21 mouse cellular contexts compared by ENCODE assay signal in the genomic region with DNA sequence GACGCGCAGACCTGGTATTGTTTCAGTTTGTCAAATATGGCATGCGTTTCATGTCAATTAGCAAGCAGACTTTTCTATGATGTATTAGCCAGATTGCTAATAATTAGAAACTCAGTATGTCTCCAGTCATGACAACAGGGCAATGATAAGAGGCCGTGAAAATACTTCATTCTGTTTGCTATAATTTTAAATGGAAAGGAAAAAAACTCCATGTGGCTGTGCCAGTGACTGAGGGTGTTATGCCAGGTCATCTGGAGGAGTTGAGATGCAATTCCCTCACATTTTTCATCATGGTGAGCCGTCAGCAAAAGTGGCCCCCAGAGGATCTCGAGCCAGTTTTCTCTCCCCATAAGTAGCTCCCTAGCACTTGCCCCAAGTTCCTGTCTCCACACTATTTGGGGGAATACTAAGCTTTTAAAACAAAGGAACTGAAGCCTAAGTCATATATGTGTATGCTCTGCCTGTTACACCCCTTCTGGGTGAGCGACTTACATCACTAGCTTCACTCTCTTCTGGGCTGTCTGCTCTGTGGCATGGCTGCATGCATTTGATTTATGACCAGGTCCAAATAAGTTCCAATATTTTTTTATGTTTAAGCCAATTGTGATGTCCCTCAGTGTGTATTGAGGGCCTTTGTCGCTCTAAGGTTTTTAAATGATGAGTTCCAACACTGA.
DNase-seq lines count a peak whose midpoint lies in the region; ATAC-seq lines count a peak whose summit lies in the region.
"Had no signal": no experiment of that assay in that cellular context is flagged by ENCODE, and none has a peak within 500 bp of the region (broad histone marks: within the 10 kb centered on the region; RNA-seq: fewer than 3 reads in every experiment).

No protein-coding gene starts in this region.

- H3K4me1 ChIP-seq in forebrain, embryonic 14.5 days (ENCODE audit: control insufficient read depth, insufficient read depth, low read length): peaks cover 14% of the 10 kb centered on the region
- no peaks in the 10 kb centered on the region for H3K4me1 ChIP-seq in forebrain, embryonic 11.5 days (replicated peaks; ENCODE audit: control insufficient read depth, insufficient read depth, low read length)
- 0 out of 2 replicates have a peak, but pooled peaks cover 21% of the 10 kb centered on the region for H3K4me1 ChIP-seq in midbrain, embryonic 14.5 days (ENCODE audit: control insufficient read depth, insufficient read depth, low read length)
- no peaks in the 10 kb centered on the region; the same call in 1 of the 2 replicates for H3K4me1 ChIP-seq in midbrain, embryonic 10.5 days
- peaks cover 14% of the 10 kb centered on the region for H3K4me1 ChIP-seq in hindbrain, embryonic 15.5 days (replicated peaks)
- H3K4me1 ChIP-seq: embryonic facial prominence, embryonic 13.5 days had no signal

- no peak overlapping the region for H3K27ac ChIP-seq in forebrain, embryonic 14.5 days (ENCODE audit: low read depth, low read length)
- no peak overlapping the region for H3K27ac ChIP-seq in forebrain, embryonic 11.5 days (ENCODE audit: low read depth, low read length)
- 0 out of 2 replicates have a peak overlapping the region, but pooled peaks have one; percentile 15 for H3K27ac ChIP-seq in midbrain, embryonic 14.5 days (replicated peaks; ENCODE audit: low read depth, low read length)
- no peak overlapping the region for H3K27ac ChIP-seq in midbrain, embryonic 10.5 days (replicated peaks)
- H3K27ac ChIP-seq in hindbrain, embryonic 15.5 days (replicated peaks): peak overlapping the region; percentile 49
- H3K27ac ChIP-seq: embryonic facial prominence, embryonic 13.5 days; gastrocnemius, adult 2 months; kidney, postnatal 0 days; macrophage had no signal

- WGBS in forebrain, embryonic 14.5 days: 54% methylated on average over 8 of the region's 8 CpGs
- 83% methylated on average over 8 of the region's 8 CpGs for WGBS in forebrain, embryonic 11.5 days
- WGBS in midbrain, embryonic 14.5 days: 58% methylated on average over 8 of the region's 8 CpGs
- 93% methylated on average over 8 of the region's 8 CpGs for whole genome bisulfite sequencing in midbrain, embryonic 10.5 days
- WGBS in hindbrain, embryonic 15.5 days: 52% methylated on average over 8 of the region's 8 CpGs

- peak; percentile 13; the same call in 1 of the 2 replicates for ATAC-seq in forebrain, embryonic 14.5 days
- no peak for ATAC-seq in forebrain, embryonic 11.5 days (replicated peaks; ENCODE audit: low FRiP score)
- ATAC-seq in midbrain, embryonic 14.5 days (ENCODE audit: low FRiP score, low TSS enrichment): no peak
- ATAC-seq in hindbrain, embryonic 15.5 days (ENCODE audit: low FRiP score, low read depth): peak; percentile 48; the same call in 1 of the 2 replicates
- ATAC-seq: CD4-positive, CD25-positive, alpha-beta regulatory T cell, adult 4 months; inflammation-experienced regulatory T-cells, adult 6 months; lung, postnatal 0 days had no signal

- H3K36me3 ChIP-seq in forebrain, embryonic 14.5 days (ENCODE audit: control insufficient read depth, insufficient read depth, low read length): no peaks in the 10 kb centered on the region
- H3K36me3 ChIP-seq in forebrain, embryonic 11.5 days (ENCODE audit: control insufficient read depth, insufficient read depth, low read length): no peaks in the 10 kb centered on the region
- H3K36me3 ChIP-seq in midbrain, embryonic 14.5 days (ENCODE audit: control insufficient read depth, insufficient read depth, low read length): no peaks in the 10 kb centered on the region
- H3K36me3 ChIP-seq in midbrain, embryonic 10.5 days: no peaks in the 10 kb centered on the region
- no peaks in the 10 kb centered on the region for H3K36me3 ChIP-seq in hindbrain, embryonic 15.5 days
- H3K36me3 ChIP-seq: embryonic facial prominence, embryonic 13.5 days had no signal

- H3K4me2 ChIP-seq in forebrain, embryonic 14.5 days (ENCODE audit: low read length): peak overlapping the region; percentile 14; the same call in 1 of the 2 replicates
- H3K4me2 ChIP-seq in forebrain, embryonic 11.5 days (ENCODE audit: low read depth, low read length, severe bottlenecking): no peak overlapping the region
- H3K4me2 ChIP-seq in midbrain, embryonic 14.5 days (ENCODE audit: low read length): peak overlapping the region; percentile 37
- peak overlapping the region; percentile 30; the same call in 1 of the 2 replicates for H3K4me2 ChIP-seq in hindbrain, embryonic 15.5 days
- H3K4me2 ChIP-seq: embryonic facial prominence, embryonic 13.5 days had no signal

- no peaks in the 10 kb centered on the region for H3K9me3 ChIP-seq in forebrain, embryonic 14.5 days (replicated peaks; ENCODE audit: control insufficient read depth, low read length)
- no peaks in the 10 kb centered on the region for H3K9me3 ChIP-seq in forebrain, embryonic 11.5 days (ENCODE audit: control insufficient read depth, low read length)
- no peaks in the 10 kb centered on the region for H3K9me3 ChIP-seq in midbrain, embryonic 14.5 days (ENCODE audit: control insufficient read depth, low read length)
- no peaks in the 10 kb centered on the region for H3K9me3 ChIP-seq in midbrain, embryonic 10.5 days (replicated peaks)
- no peaks in the 10 kb centered on the region for H3K9me3 ChIP-seq in hindbrain, embryonic 15.5 days
- H3K9me3 ChIP-seq: embryonic facial prominence, embryonic 13.5 days had no signal

- DNase-seq in forebrain, embryonic 14.5 days (ENCODE audit: low spot score): no peak
- DNase-seq in forebrain, embryonic 11.5 days (ENCODE audit: low spot score): no peak
- no peak for DNase-seq in midbrain, embryonic 14.5 days
- DNase-seq in midbrain, embryonic 10.5 days (ENCODE audit: low spot score): no peak
- no peak for DNase-seq in adrenal gland, postnatal 36 days
- no peak for DNase-seq in ovary, postnatal 36 days (ENCODE audit: low spot score)
- DNase-seq: cerebellum, adult 2 months; cerebellum, postnatal 36 days; embryo, embryonic 11 days; gastrocnemius, adult 2 months; kidney, adult 18-20 months; right cerebral cortex, postnatal 14 days; spleen, adult 18-20 months had no signal

- no peak overlapping the region for H3K4me3 ChIP-seq in forebrain, embryonic 14.5 days (ENCODE audit: low read depth, low read length)
- no peak overlapping the region for H3K4me3 ChIP-seq in forebrain, embryonic 11.5 days (ENCODE audit: low read depth, low read length)
- no peak overlapping the region for H3K4me3 ChIP-seq in midbrain, embryonic 14.5 days (replicated peaks; ENCODE audit: low read depth, low read length)
- H3K4me3 ChIP-seq in midbrain, embryonic 10.5 days: no peak overlapping the region
- H3K4me3 ChIP-seq in hindbrain, embryonic 15.5 days: no peak overlapping the region
- H3K4me3 ChIP-seq: embryonic facial prominence, embryonic 13.5 days; erythroblast, embryonic 14.5 days; gastrocnemius, adult 2 months had no signal

- no peaks in the 10 kb centered on the region for H3K27me3 ChIP-seq in forebrain, embryonic 14.5 days (replicated peaks; ENCODE audit: control insufficient read depth, insufficient read depth, low read length)
- H3K27me3 ChIP-seq in forebrain, embryonic 11.5 days (ENCODE audit: control insufficient read depth, insufficient read depth, low read length): no peaks in the 10 kb centered on the region
- no peaks in the 10 kb centered on the region for H3K27me3 ChIP-seq in midbrain, embryonic 14.5 days (ENCODE audit: control insufficient read depth, insufficient read depth, low read length)
- H3K27me3 ChIP-seq in midbrain, embryonic 10.5 days (ENCODE audit: low read depth, poor library complexity, severe bottlenecking): no peaks in the 10 kb centered on the region
- no peaks in the 10 kb centered on the region for H3K27me3 ChIP-seq in hindbrain, embryonic 15.5 days
- H3K27me3 ChIP-seq: embryonic facial prominence, embryonic 13.5 days had no signal

- H3K9ac ChIP-seq in forebrain, embryonic 14.5 days (ENCODE audit: low read length): no peak overlapping the region
- no peak overlapping the region for H3K9ac ChIP-seq in forebrain, embryonic 11.5 days (ENCODE audit: low read length)
- H3K9ac ChIP-seq in midbrain, embryonic 14.5 days (replicated peaks; ENCODE audit: low read length): no peak overlapping the region
- H3K9ac ChIP-seq in hindbrain, embryonic 15.5 days: no peak overlapping the region
- H3K9ac ChIP-seq: embryonic facial prominence, embryonic 13.5 days had no signal

Comparison
In these comparisons a context has a peak if more than half of its experiments do, and no peak if none do; other contexts are left out.
1. ATAC-seq: peak in forebrain, embryonic 14.5 days (single experiment) and hindbrain, embryonic 15.5 days (single experiment); none in forebrain, embryonic 11.5 days (single experiment) and midbrain, embryonic 14.5 days (single experiment).
2. H3K27ac ChIP-seq: peak in midbrain, embryonic 14.5 days (single experiment) and hindbrain, embryonic 15.5 days (single experiment); none in forebrain, embryonic 14.5 days (single experiment), forebrain, embryonic 11.5 days (single experiment) and midbrain, embryonic 10.5 days (single experiment).